14 mouse cellular contexts compared by ENCODE assay signal in the genomic region with DNA sequence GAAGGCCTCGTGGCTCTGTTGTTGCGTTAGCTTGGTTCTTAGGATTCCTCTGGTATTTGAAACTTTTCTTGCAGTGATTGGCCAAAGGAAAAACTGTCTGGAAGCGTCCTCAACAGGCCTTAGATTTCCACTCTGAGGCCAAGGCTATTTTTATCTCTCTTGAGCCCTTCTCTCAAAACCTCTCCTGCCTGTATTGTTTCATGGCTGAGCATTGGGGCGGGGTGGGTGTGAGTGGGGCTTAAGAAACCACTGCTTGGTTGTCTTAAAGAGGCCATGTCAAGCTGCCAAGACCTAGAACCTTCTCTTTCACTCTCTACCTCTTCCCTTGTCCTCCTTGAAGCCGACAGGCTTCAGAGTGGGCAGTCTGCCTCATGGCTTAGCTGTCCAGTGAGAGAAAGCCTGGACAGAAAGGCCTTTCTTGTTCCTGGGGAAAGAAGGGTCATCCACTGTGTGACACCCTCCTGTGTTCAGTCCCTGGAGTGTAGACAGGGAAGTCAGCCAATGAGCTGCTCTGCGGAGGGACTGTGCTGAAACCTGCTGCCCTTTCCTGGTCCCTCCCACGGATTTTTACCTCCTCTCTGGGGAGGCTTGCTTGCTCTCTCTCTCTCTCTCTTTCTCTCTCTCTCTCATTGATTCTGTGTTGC. TPM values are rescaled to one million over a fixed set of nuclear protein-coding genes. Genes with fewer than 3 reads are reported as not detected.
A peak's percentile ranks its signal among the peaks of the same experiment; 100 is the strongest.
DNase-seq lines count a peak whose midpoint lies in the region; ATAC-seq and TF ChIP-seq lines count a peak whose summit lies in the region.
"Had no signal": no experiment of that assay in that cellular context is flagged by ENCODE, and none has a peak within 500 bp of the region (broad histone marks: within the 10 kb centered on the region; RNA-seq: fewer than 3 reads in every experiment).

No protein-coding gene starts in this region.

- TF ChIP-seq POLR2A in lung, adult 2 months (IDR thresholded peaks at IDR 0.05; ENCODE audit: borderline replicate concordance, extremely low read depth, low read depth, low read length) = no peak

- peak overlapping the region; percentile 57 for H3K27ac ChIP-seq in kidney, postnatal 0 days
- H3K27ac ChIP-seq in kidney, embryonic 14.5 days (ENCODE audit: low read depth, low read length) = no peak overlapping the region
- peak overlapping the region; percentile 78 for H3K27ac ChIP-seq in stomach, postnatal 0 days (replicated peaks)
- H3K27ac ChIP-seq: forebrain, embryonic 12.5 days; liver, embryonic 12.5 days; midbrain, embryonic 10.5 days had no signal

- H3K4me3 ChIP-seq in kidney, postnatal 0 days (replicated peaks; ENCODE audit: low read depth, low read length) = no peak overlapping the region
- H3K4me3 ChIP-seq in kidney, embryonic 14.5 days (ENCODE audit: low read length) = no peak overlapping the region
- no peak overlapping the region for H3K4me3 ChIP-seq in lung, adult 2 months (replicated peaks; ENCODE audit: extremely low read depth, low read depth, low read length)
- no peak overlapping the region for H3K4me3 ChIP-seq in stomach, postnatal 0 days (ENCODE audit: low read depth, low read length)
- H3K4me3 ChIP-seq: forebrain, embryonic 12.5 days; liver, embryonic 12.5 days; midbrain, embryonic 10.5 days had no signal

- TF ChIP-seq CTCF in kidney, postnatal 0 days (IDR thresholded peaks at IDR 0.05; ENCODE audit: low read depth) = no peak
- no peak for TF ChIP-seq CTCF in lung, adult 2 months (IDR thresholded peaks at IDR 0.05; ENCODE audit: insufficient read depth, low read length)
- TF ChIP-seq CTCF in stomach, postnatal 0 days (IDR thresholded peaks at IDR 0.05; ENCODE audit: low read depth) = no peak

- H3K9ac ChIP-seq in kidney, postnatal 0 days (ENCODE audit: low read depth, low read length) = no peak overlapping the region
- H3K9ac ChIP-seq in kidney, embryonic 14.5 days (ENCODE audit: low read depth, low read length) = no peak overlapping the region
- H3K9ac ChIP-seq in stomach, postnatal 0 days (ENCODE audit: low read length) = no peak overlapping the region
- H3K9ac ChIP-seq: forebrain, embryonic 12.5 days; liver, embryonic 12.5 days had no signal

- ATAC-seq in kidney, postnatal 0 days (replicated peaks; ENCODE audit: low FRiP score, low read depth) = no peak
- ATAC-seq in kidney, embryonic 14.5 days (ENCODE audit: low FRiP score, low TSS enrichment) = no peak
- peak; percentile 31; the same call in 1 of the 2 replicates for ATAC-seq in stomach, postnatal 0 days (ENCODE audit: low FRiP score, low TSS enrichment)
- ATAC-seq: activated CD4-positive, CD25-positive, alpha-beta regulatory T cell, adult 4 months; liver, embryonic 12.5 days had no signal

- no peak overlapping the region for H3K4me2 ChIP-seq in kidney, postnatal 0 days (ENCODE audit: low read length)
- H3K4me2 ChIP-seq in kidney, embryonic 14.5 days (replicated peaks; ENCODE audit: low read depth, low read length) = no peak overlapping the region
- H3K4me2 ChIP-seq in stomach, postnatal 0 days (replicated peaks; ENCODE audit: low read depth) = no peak overlapping the region
- H3K4me2 ChIP-seq: forebrain, embryonic 12.5 days; liver, embryonic 12.5 days had no signal

- no peak for TF ChIP-seq EP300 in stomach, postnatal 0 days (optimal IDR thresholded peaks at IDR 0.05)

- DNase-seq in adrenal gland, adult 2 months = peak; percentile 47
- no peak for DNase-seq in adrenal gland, postnatal 4 days (ENCODE audit: low spot score in 2 of 2)
- peak; percentile 38 for DNase-seq in kidney, postnatal 0 days (ENCODE audit: low spot score)
- DNase-seq in lung, adult 2 months = peak; percentile 48
- no peak for DNase-seq in stomach, postnatal 0 days (ENCODE audit: low spot score)
- DNase-seq in spleen, adult 18-20 months = no peak
- DNase-seq in layer of hippocampus, adult 18-20 months (ENCODE audit: low spot score in 2 of 2) = no peak
- DNase-seq: embryo, embryonic 11 days; kidney, adult 8-10 months had no signal

- no peaks in the 10 kb centered on the region for H3K9me3 ChIP-seq in kidney, postnatal 0 days (replicated peaks; ENCODE audit: low read length)
- H3K9me3 ChIP-seq in kidney, embryonic 14.5 days (ENCODE audit: control insufficient read depth, low read length) = no peaks in the 10 kb centered on the region
- no peaks in the 10 kb centered on the region for H3K9me3 ChIP-seq in stomach, postnatal 0 days (ENCODE audit: control insufficient read depth, low read length)
- H3K9me3 ChIP-seq: forebrain, embryonic 12.5 days; liver, embryonic 12.5 days; midbrain, embryonic 10.5 days had no signal

- peaks cover 14% of the 10 kb centered on the region; the same call in 1 of the 2 replicates for H3K4me1 ChIP-seq in kidney, postnatal 0 days (replicated peaks; ENCODE audit: insufficient read depth, low read length)
- H3K4me1 ChIP-seq in kidney, embryonic 14.5 days (ENCODE audit: control insufficient read depth, insufficient read depth, low read length) = peaks cover 21% of the 10 kb centered on the region
- H3K4me1 ChIP-seq in lung, adult 2 months (ENCODE audit: control insufficient read depth, insufficient read depth, low read length) = peaks cover 5% of the 10 kb centered on the region
- 0 out of 2 replicates have a peak, but pooled peaks cover 5% of the 10 kb centered on the region for H3K4me1 ChIP-seq in stomach, postnatal 0 days (replicated peaks; ENCODE audit: control insufficient read depth, insufficient read depth)
- H3K4me1 ChIP-seq: forebrain, embryonic 12.5 days; liver, embryonic 12.5 days; midbrain, embryonic 10.5 days had no signal

- 0 out of 2 replicates have a peak, but pooled peaks cover 2% of the 10 kb centered on the region for H3K36me3 ChIP-seq in kidney, postnatal 0 days (ENCODE audit: insufficient read depth, low read length)
- H3K36me3 ChIP-seq in kidney, embryonic 14.5 days (ENCODE audit: control insufficient read depth, insufficient read depth, low read length) = peaks cover 12% of the 10 kb centered on the region; the same call in 1 of the 2 replicates
- no peaks in the 10 kb centered on the region for H3K36me3 ChIP-seq in stomach, postnatal 0 days (ENCODE audit: control insufficient read depth, insufficient read depth, low read length)
- H3K36me3 ChIP-seq: forebrain, embryonic 12.5 days; liver, embryonic 12.5 days; midbrain, embryonic 10.5 days had no signal

- 61% methylated on average over 7 of the region's 7 CpGs for WGBS in kidney, postnatal 0 days
- WGBS in kidney, embryonic 14.5 days = 73% methylated on average over 7 of the region's 7 CpGs
- WGBS in lung, adult 2 months = 54% methylated on average over 7 of the region's 7 CpGs
- WGBS in stomach, postnatal 0 days = 43% methylated on average over 7 of the region's 7 CpGs

- no peaks in the 10 kb centered on the region for H3K27me3 ChIP-seq in kidney, postnatal 0 days (ENCODE audit: insufficient read depth, low read length)
- H3K27me3 ChIP-seq in kidney, embryonic 14.5 days (ENCODE audit: control insufficient read depth, insufficient read depth, low read length) = no peaks in the 10 kb centered on the region
- H3K27me3 ChIP-seq in stomach, postnatal 0 days (ENCODE audit: control insufficient read depth, insufficient read depth, low read length) = no peaks in the 10 kb centered on the region
- H3K27me3 ChIP-seq: forebrain, embryonic 12.5 days; liver, embryonic 12.5 days had no signal

RNA-seq across cellular contexts. Expression of gene Ctdspl, which starts 48.8 kb away (rescaled TPM):
- total RNA-seq in adrenal gland, adult 2 months (2021) = 10 to 100 TPM; 28.0 to 33.1 TPM
- polyA plus RNA-seq in adrenal gland, adult 2 months (2012; rRNA removed) = 19.8 and 21.0 TPM in 2 replicates
- 10 to 100 TPM; 32.5 to 37.4 TPM for total RNA-seq in adrenal gland, postnatal 4 days (2021)
- 21.9 and 24.2 TPM in 2 replicates for polyA plus RNA-seq in kidney, postnatal 0 days (2015; fragmentation: Nextera tagmentation; extraction: Ambion mirVana)
- polyA plus RNA-seq in kidney, embryonic 14.5 days (2014; fragmentation: Nextera tagmentation; extraction: Ambion mirVana) = 25.3 and 31.2 TPM in 2 replicates
- 70.4 and 83.4 TPM in 2 replicates for polyA plus RNA-seq in lung, adult 2 months (2012; rRNA removed)
- polyA plus RNA-seq in stomach, postnatal 0 days (2015; fragmentation: Nextera tagmentation; extraction: Ambion mirVana) = 7.4 and 9.0 TPM in 2 replicates
- 10 to 100 TPM; 25.1 to 27.1 TPM for total RNA-seq in layer of hippocampus, adult 18-20 months (2021)

Comparison
In these comparisons a context has a peak if more than half of its experiments do, and no peak if none do; other contexts are left out.
1. DNase-seq: peak in adrenal gland, adult 2 months (single experiment), kidney, postnatal 0 days (single experiment) and lung, adult 2 months (single experiment); none in adrenal gland, postnatal 4 days (0 of 2), stomach, postnatal 0 days (single experiment), spleen, adult 18-20 months (0 of 2) and layer of hippocampus, adult 18-20 months (0 of 2).